28 mouse cellular contexts compared by ENCODE assay signal in the genomic region with DNA sequence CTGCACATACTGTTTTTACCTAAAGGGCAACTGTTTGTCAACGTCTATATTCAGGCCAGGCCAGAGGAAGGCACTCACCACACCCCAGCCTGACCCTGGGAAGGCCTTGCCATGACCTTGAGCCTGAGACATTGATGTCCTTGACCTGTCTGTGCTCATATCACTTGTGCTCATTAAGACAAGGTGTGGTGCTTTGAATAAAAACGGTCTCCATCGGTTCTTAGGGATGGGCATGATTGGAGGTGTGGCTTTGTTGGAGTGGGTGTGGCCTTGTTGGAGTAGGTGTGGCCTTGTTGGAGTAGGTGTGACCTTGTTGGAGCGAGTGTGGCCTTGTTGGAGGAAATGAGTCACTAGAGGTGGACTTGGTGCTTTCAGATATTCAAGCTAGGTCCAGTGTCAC. TPM values are rescaled to one million over a fixed set of nuclear protein-coding genes. Genes with fewer than 3 reads are reported as not detected.
"Had no signal": no experiment of that assay in that cellular context is flagged by ENCODE, and none has a peak within 500 bp of the region (broad histone marks: within the 10 kb centered on the region; RNA-seq: fewer than 3 reads in every experiment).

No protein-coding gene starts in this region.

- H3K4me3 ChIP-seq: kidney, embryonic 15.5 days; left cerebral cortex, adult 2 months; midbrain, embryonic 12.5 days; neural tube, embryonic 12.5 days had no signal

- DNase-seq: kidney, adult 11 months; kidney, adult 8-10 months; kidney, postnatal 10 days; kidney, postnatal 36 days; layer of hippocampus, postnatal 36 days; lung, embryonic 14.5 days; thymus, adult 18-20 months; thymus, postnatal 36 days had no signal

- H3K36me3 ChIP-seq: kidney, embryonic 15.5 days; midbrain, embryonic 12.5 days; neural tube, embryonic 12.5 days had no signal

- H3K4me2 ChIP-seq: kidney, embryonic 15.5 days; lung, embryonic 14.5 days; midbrain, embryonic 12.5 days; neural tube, embryonic 12.5 days had no signal

- H3K27me3 ChIP-seq: kidney, embryonic 15.5 days; neural tube, embryonic 12.5 days had no signal

- H3K9ac ChIP-seq: kidney, embryonic 15.5 days; lung, embryonic 14.5 days; midbrain, embryonic 12.5 days; neural tube, embryonic 12.5 days had no signal

- H3K9me3 ChIP-seq: kidney, embryonic 15.5 days; neural tube, embryonic 12.5 days had no signal

- ATAC-seq: lung, postnatal 0 days had no signal

- H3K27ac ChIP-seq: kidney, embryonic 15.5 days; left cerebral cortex, adult 2 months; macrophage; midbrain, embryonic 12.5 days; neural tube, embryonic 12.5 days had no signal

RNA-seq across cellular contexts. Expression of gene 1700024P04Rik, which starts 52.8 kb away (rescaled TPM):
- total RNA-seq: layer of hippocampus, adult 8-10 months; layer of hippocampus, postnatal 10 days; layer of hippocampus, postnatal 36 days; left cerebral cortex, adult 2 months; left cerebral cortex, postnatal 10 days; left cerebral cortex, postnatal 36 days; liver, adult 2 months; megakaryocyte, adult 5-6 weeks; midbrain, postnatal 0 days; neutrophil, adult 5-6 weeks had no signal
- polyA plus RNA-seq: kidney, embryonic 15.5 days; limb, embryonic 11.5 days; limb, embryonic 14.5 days; liver, adult 2 months; liver, embryonic 16.5 days; lung, embryonic 14.5 days; lung, postnatal 0 days; macrophage; midbrain, embryonic 12.5 days; midbrain, postnatal 0 days; neural tube, embryonic 12.5 days; small intestine, adult 2 months; spleen, adult 2 months; urinary bladder, adult 2 months had no signal
